Mouse (Mus musculus) neural tube, embryonic 11.5 days (tissue): ENCODE measurements at regions not wholly inside any gene's neighbourhood (a gene's known extent, or its start where the extent isn't known, plus 50 kb on each side); places are given as distances from the start of the nearest gene placed in this dataset.

Experiments
- ATAC-seq: fragments of 200-750 bp; cut with Nextera tagmentation; 2 replicates; pipeline ENCODE4 v1.8.0; 2017; ENCODE audit warnings: moderate number of reproducible peaks, mild to moderate bottlenecking, moderate TSS enrichment, moderate library complexity; ENCODE audit not compliant: insufficient read depth, low FRiP score, low TSS enrichment
- DNase-seq: peaks from one replicate; pipeline ENCODE4 v3.0.0-alpha.2; 2015; ENCODE audit warnings: low spot score
- H3K27ac ChIP-seq: fragments of 300-500 bp; sonication (generic); 2 replicates; pipeline ENCODE4 v1.5.1; 2014; ENCODE audit warnings: low read depth, mild to moderate bottlenecking, low read length
- H3K27me3 ChIP-seq: fragments of 300-500 bp; sonication (generic); 2 replicates; pipeline ENCODE4 v1.6.1; 2014; ENCODE audit warnings: mild to moderate bottlenecking, low read length, mixed read lengths; ENCODE audit not compliant: control insufficient read depth, insufficient read depth
- H3K36me3 ChIP-seq: fragments of 300-500 bp; sonication (generic); 2 replicates; pipeline ENCODE4 v1.6.1; 2014; ENCODE audit warnings: mild to moderate bottlenecking, low read length, moderate library complexity, mixed read lengths; ENCODE audit not compliant: control insufficient read depth, insufficient read depth
- H3K4me1 ChIP-seq: fragments of 300-500 bp; sonication (generic); 2 replicates; pipeline ENCODE4 v1.6.1; 2014; ENCODE audit warnings: low read length, mixed read lengths; ENCODE audit not compliant: control insufficient read depth, insufficient read depth
- H3K4me2 ChIP-seq: fragments of 300-500 bp; sonication (generic); 2 replicates; pipeline ENCODE4 v1.6.1; 2014; ENCODE audit warnings: low read depth, mild to moderate bottlenecking, moderate library complexity
- H3K4me3 ChIP-seq: fragments of 300-500 bp; sonication (generic); 2 replicates; pipeline ENCODE4 v1.5.1; 2014; ENCODE audit warnings: low read depth, low read length
- H3K9ac ChIP-seq: fragments of 300-500 bp; sonication (generic); 2 replicates; pipeline ENCODE4 v1.6.1; 2014; ENCODE audit warnings: mild to moderate bottlenecking, low read length
- H3K9me3 ChIP-seq: fragments of 300-500 bp; sonication (generic); 2 replicates; pipeline ENCODE4 v1.6.1; 2016; ENCODE audit warnings: low read length; ENCODE audit not compliant: control insufficient read depth
- WGBS: fragments of 180-500 bp; shearing (Covaris S2); extraction: QIAGEN DNeasy Blood & Tissue Kit; methylation state at CpG from one replicate; pipeline ENCODE4 v1.1.7; 2014; 5-methylcytosine and 5-hydroxymethylcytosine counted together

GRCm38 (mm10) chr5:106557733-106558132 is 51.2 kb upstream of the Gm17304 start:
- Histone ChIP-seq H3K4me1 (peaks cover 9% of the 10 kb centered on the region), H3K4me2 (no peak overlapping the region), H3K4me3 (no peak overlapping the region), H3K9ac (no peak overlapping the region), H3K27me3 (peaks cover 41% of the 10 kb centered on the region), H3K36me3 (no peaks in the 10 kb centered on the region), H3K9me3 (no peaks in the 10 kb centered on the region), H3K27ac (no peak overlapping the region)
- WGBS = 10% methylated on average over 11 of the region's 11 CpGs
- ATAC-seq (no peak), DNase-seq (peak; percentile 33)

DNA sequence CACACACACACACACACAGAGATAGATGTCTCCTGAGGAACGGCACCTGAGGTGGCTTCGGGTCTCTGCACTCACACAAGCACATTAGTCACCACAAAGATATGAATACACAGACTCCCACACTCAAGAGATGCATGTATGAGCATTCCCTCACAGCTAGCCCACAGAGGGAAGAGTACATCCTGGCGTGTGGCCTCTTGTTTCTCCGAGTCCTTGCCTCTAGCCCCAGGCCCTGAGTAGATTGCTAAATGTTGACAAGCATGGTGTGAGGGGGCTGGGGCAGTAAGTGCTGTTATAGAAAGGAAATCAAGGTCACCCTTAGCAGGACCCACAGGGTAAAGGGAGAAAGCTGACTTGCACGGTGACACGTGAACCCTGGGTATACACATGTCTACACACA is 69.6 kb upstream of the Gm17304 start:
- Histone ChIP-seq H3K9me3 (no peaks in the 10 kb centered on the region), H3K27me3 (no peaks in the 10 kb centered on the region), H3K36me3 (no peaks in the 10 kb centered on the region), H3K9ac (no peak overlapping the region), H3K27ac (no peak overlapping the region), H3K4me3 (no peak overlapping the region), H3K4me2 (no peak overlapping the region), H3K4me1 (no peaks in the 10 kb centered on the region)
- DNase-seq (no peak), ATAC-seq (no peak)
- WGBS = 91% methylated on average over 6 of the region's 6 CpGs

- Histone ChIP-seq H3K9me3 (no peaks in the 10 kb centered on the region), H3K4me1 (no peaks in the 10 kb centered on the region), H3K4me3 (no peak overlapping the region), H3K27me3 (no peaks in the 10 kb centered on the region), H3K36me3 (no peaks in the 10 kb centered on the region), H3K9ac (no peak overlapping the region), H3K27ac (no peak overlapping the region), H3K4me2 (no peak overlapping the region)
- 48% methylated on average over 6 of the region's 6 CpGs for WGBS
- ATAC-seq (no peak), DNase-seq (no peak)
Measured at GRCm38 (mm10) chr5:106537153-106537552, 71.7 kb upstream of the Gm17304 start.

GRCm38 (mm10) chr5:106536068-106536467 is 72.8 kb upstream of the Gm17304 start:
- DNase-seq (no peak), ATAC-seq (no peak)
- Histone ChIP-seq H3K27ac (no peak overlapping the region), H3K4me3 (no peak overlapping the region), H3K4me1 (no peaks in the 10 kb centered on the region), H3K27me3 (no peaks in the 10 kb centered on the region), H3K4me2 (no peak overlapping the region), H3K9ac (no peak overlapping the region), H3K36me3 (no peaks in the 10 kb centered on the region), H3K9me3 (no peaks in the 10 kb centered on the region)
- WGBS = 84% methylated on average over 5 of the region's 5 CpGs

DNA sequence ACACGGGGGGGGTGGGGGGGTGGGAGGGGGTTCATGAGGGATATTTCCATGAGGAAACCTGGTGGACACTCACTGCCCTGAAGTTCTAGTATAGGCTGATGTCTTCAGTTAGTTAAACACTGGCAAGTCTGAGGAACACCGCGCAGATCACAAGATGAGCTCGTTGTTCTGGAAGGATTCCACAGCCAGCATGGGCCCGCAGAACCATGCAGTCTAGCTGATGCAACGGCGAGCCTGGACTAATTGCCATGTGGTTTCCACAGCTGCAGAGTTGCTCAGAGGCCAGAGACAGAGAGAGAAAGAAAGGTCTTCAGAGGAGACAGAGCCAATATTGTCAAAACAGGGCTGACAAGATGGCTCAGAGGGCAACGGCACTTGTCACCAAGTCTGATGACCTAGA is 70.8 kb upstream of the Barhl2 start:
- no peaks in the 10 kb centered on the region for H3K9me3 ChIP-seq
- no peak for ATAC-seq
- no peak overlapping the region for H3K27ac ChIP-seq
- H3K4me3 ChIP-seq = no peak overlapping the region
- no peaks in the 10 kb centered on the region for H3K4me1 ChIP-seq
- no peak overlapping the region for H3K4me2 ChIP-seq
- WGBS = 82% methylated on average over 8 of the region's 8 CpGs
- no peak overlapping the region for H3K9ac ChIP-seq
- no peaks in the 10 kb centered on the region for H3K36me3 ChIP-seq
- H3K27me3 ChIP-seq = no peaks in the 10 kb centered on the region
- DNase-seq = no peak

DNA sequence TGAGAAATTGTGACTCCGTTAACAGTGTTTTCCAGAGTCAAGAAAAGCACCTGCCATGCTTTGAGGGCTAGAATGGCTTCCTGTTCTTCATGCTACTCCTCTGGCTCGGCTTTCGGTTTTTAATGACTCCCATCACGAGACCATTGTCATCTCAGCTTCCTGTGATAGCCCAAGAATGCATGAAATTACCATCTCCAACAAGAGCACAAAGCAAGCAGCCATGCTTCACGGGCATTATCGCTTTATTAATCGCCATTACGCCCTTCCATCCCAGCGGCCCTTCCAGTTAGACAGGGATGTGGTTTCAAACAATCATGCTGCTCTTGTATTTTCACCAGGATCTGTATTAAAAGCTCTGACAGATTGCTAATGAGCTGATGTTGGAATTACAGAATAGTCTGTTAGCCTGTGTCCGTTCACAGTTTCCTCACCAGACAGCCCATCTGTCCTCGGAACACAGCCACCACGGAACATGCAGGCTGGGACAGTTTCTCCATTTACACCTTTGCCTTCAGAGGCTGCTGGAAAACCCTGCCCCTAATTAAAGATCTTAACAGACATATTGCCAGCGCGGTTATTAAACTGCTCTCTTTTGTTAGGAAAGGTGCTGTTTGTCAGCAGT is 69.5 kb upstream of the Barhl2 start:
- WGBS = 60% methylated on average over 14 of the region's 14 CpGs
- Histone ChIP-seq H3K4me2 (no peak overlapping the region), H3K9ac (no peak overlapping the region), H3K36me3 (no peaks in the 10 kb centered on the region), H3K4me3 (no peak overlapping the region), H3K4me1 (no peaks in the 10 kb centered on the region), H3K9me3 (no peaks in the 10 kb centered on the region), H3K27ac (no peak overlapping the region), H3K27me3 (no peaks in the 10 kb centered on the region)
- DNase-seq = no peak
- ATAC-seq = no peak

- H3K9me3 ChIP-seq = no peaks in the 10 kb centered on the region
- no peak overlapping the region for H3K27ac ChIP-seq
- no peak overlapping the region for H3K4me2 ChIP-seq
- H3K27me3 ChIP-seq = no peaks in the 10 kb centered on the region
- H3K4me3 ChIP-seq = no peak overlapping the region
- H3K36me3 ChIP-seq = no peaks in the 10 kb centered on the region
- no peaks in the 10 kb centered on the region for H3K4me1 ChIP-seq
- no peak for ATAC-seq
- DNase-seq = no peak
- no peak overlapping the region for H3K9ac ChIP-seq
- WGBS = 86% methylated on average over 7 of the region's 7 CpGs
Measured at GRCm38 (mm10) chr5:106512423-106513089, 54.6 kb upstream of the Barhl2 start.

GRCm38 (mm10) chr5:106507901-106508300 is 49.9 kb upstream of the Barhl2 start:
- DNase-seq = no peak
- no peak overlapping the region for H3K9ac ChIP-seq
- no peak for ATAC-seq
- H3K4me1 ChIP-seq = 0 out of 2 replicates have a peak, but pooled peaks cover 5% of the 10 kb centered on the region
- H3K36me3 ChIP-seq = no peaks in the 10 kb centered on the region
- no peaks in the 10 kb centered on the region for H3K9me3 ChIP-seq
- H3K4me2 ChIP-seq = no peak overlapping the region
- H3K27me3 ChIP-seq = no peaks in the 10 kb centered on the region
- no peak overlapping the region for H3K27ac ChIP-seq
- 82% methylated on average over 5 of the region's 5 CpGs for WGBS
- no peak overlapping the region for H3K4me3 ChIP-seq
